Mouse (Mus musculus) liver, embryonic 14.5 days (tissue): ENCODE measurements around the gene Psme4. TPM values are rescaled to one million over a fixed set of nuclear protein-coding genes. Genes with fewer than 3 reads are reported as not detected.
A peak's percentile ranks its signal among the peaks of the same experiment; 100 is the strongest.
"Not testable (repeated sequence)": the region's sequence is repeated elsewhere in the genome, so short reads cannot be mapped to it uniquely, and the experiment has no call there.

Source experiments
- ATAC-seq: fragments of 200-750 bp; cut with Nextera tagmentation; 2 replicates; pipeline ENCODE4 v1.8.0; 2017; ENCODE audit warnings: moderate number of reproducible peaks, mild to moderate bottlenecking, moderate library complexity; ENCODE audit not compliant: insufficient read depth
- DNase-seq, 3 experiments: peaks; one replicate each; pipeline ENCODE4 v3.0.0-alpha.2; 2012 to 2013; ENCODE audit warnings: low read depth in 3 of 3, low spot score in 3 of 3
- H3K27ac ChIP-seq: fragments of 300-500 bp; sonication (generic); 2 replicates; pipeline ENCODE4 v1.5.1; 2014; ENCODE audit warnings: moderate library complexity, mild to moderate bottlenecking, control low read depth, inconsistent platforms
- H3K27me3 ChIP-seq: fragments of 300-500 bp; sonication (generic); 2 replicates; pipeline ENCODE4 v1.6.1; 2014; ENCODE audit warnings: mild to moderate bottlenecking, low read length, moderate library complexity; ENCODE audit not compliant: control insufficient read depth, insufficient read depth
- H3K36me3 ChIP-seq: fragments of 300-500 bp; sonication (generic); replicated peaks from 2 replicates; pipeline ENCODE4 v1.6.1; 2014; ENCODE audit warnings: low read depth; ENCODE audit not compliant: control insufficient read depth, insufficient read depth
- H3K4me1 ChIP-seq, 2 experiments: fragments of 200-500 bp in 1 of 2; fragments of 300-500 bp in 1 of 2; sonication (generic) in 1 of 2; replicated peaks; 2 replicates each; pipeline ENCODE4 v1.6.1; 2012 to 2014; ENCODE audit warnings: antibody characterized with exemption in 1 of 2, inconsistent platforms in 1 of 2, low read length in 1 of 2; ENCODE audit not compliant: control insufficient read depth in 2 of 2, insufficient read depth in 2 of 2
- H3K4me2 ChIP-seq: fragments of 300-500 bp; sonication (generic); 2 replicates; pipeline ENCODE4 v1.6.1; 2014; ENCODE audit warnings: low read depth, mild to moderate bottlenecking, control low read depth, moderate library complexity
- H3K4me3 ChIP-seq, 2 experiments: fragments of 200-500 bp in 1 of 2; fragments of 300-500 bp in 1 of 2; sonication (generic) in 1 of 2; 2 replicates each; pipeline ENCODE4 v1.5.1; 2012 to 2014; ENCODE audit warnings: low read depth in 2 of 2, low read length in 2 of 2, mild to moderate bottlenecking in 2 of 2, control low read depth in 1 of 2, inconsistent platforms in 1 of 2, moderate library complexity in 1 of 2; ENCODE audit not compliant: insufficient read depth in 1 of 2
- H3K9ac ChIP-seq: fragments of 300-500 bp; sonication (generic); replicated peaks from 2 replicates; pipeline ENCODE4 v1.6.1; 2014; ENCODE audit warnings: mild to moderate bottlenecking, control low read depth, moderate library complexity
- H3K9me3 ChIP-seq: fragments of 300-500 bp; sonication (generic); 2 replicates; pipeline ENCODE4 v1.6.1; 2016; ENCODE audit warnings: low read length, mixed read lengths; ENCODE audit not compliant: control insufficient read depth
- CTCF ChIP-seq: IDR thresholded peaks from 2 replicates; pipeline ENCODE4 v1.5.1; 2016; ENCODE audit warnings: antibody characterized with exemption, low read depth, control low read depth
- EP300 ChIP-seq: IDR thresholded peaks from 2 replicates; pipeline ENCODE4 v1.6.1; 2016; ENCODE audit warnings: antibody characterized with exemption, low read depth
- WGBS: fragments of 180-500 bp; shearing (Covaris S2); extraction: QIAGEN DNeasy Blood & Tissue Kit; methylation state at CpG from one replicate; pipeline ENCODE4 v1.1.7; 2014; ENCODE audit not compliant: insufficient replicate concordance; 5-methylcytosine and 5-hydroxymethylcytosine counted together
- polyA plus RNA-seq, 2 experiments: library from polyadenylated mRNA; depleted of rRNA in 1 of 2; stranded (reverse) in 1 of 2; unstranded in 1 of 2; fragments of >200 nt; fragmentation: Nextera tagmentation in 1 of 2; extraction: Ambion mirVana in 1 of 2; gene quantifications; 2 replicates each; pipeline versions ENCODE4 v1.2.1 to v1.2.3; 2012 to 2014

The Psme4 gene
- polyA plus RNA-seq, 2 experiments, result 12.8 to 15.1 TPM

GRCm38 (mm10) chr11:30748938-30749337, 22.6 kb upstream of the Psme4 start:
- ATAC-seq (no peak), DNase-seq (no peak)
- Histone ChIP-seq H3K4me2 (no peak overlapping the region), H3K9ac (no peak overlapping the region), H3K36me3 (no peaks in the 10 kb centered on the region), H3K27ac (no peak overlapping the region), H3K27me3 (no peaks in the 10 kb centered on the region; the same call in 1 of the 2 replicates), H3K9me3 (no peaks in the 10 kb centered on the region), H3K4me3 (no peak overlapping the region), H3K4me1 (no peaks in the 10 kb centered on the region)
- 52% methylated on average over 3 of the region's 3 CpGs for WGBS
- TF ChIP-seq EP300, result no peak
- no peak for TF ChIP-seq CTCF

DNA sequence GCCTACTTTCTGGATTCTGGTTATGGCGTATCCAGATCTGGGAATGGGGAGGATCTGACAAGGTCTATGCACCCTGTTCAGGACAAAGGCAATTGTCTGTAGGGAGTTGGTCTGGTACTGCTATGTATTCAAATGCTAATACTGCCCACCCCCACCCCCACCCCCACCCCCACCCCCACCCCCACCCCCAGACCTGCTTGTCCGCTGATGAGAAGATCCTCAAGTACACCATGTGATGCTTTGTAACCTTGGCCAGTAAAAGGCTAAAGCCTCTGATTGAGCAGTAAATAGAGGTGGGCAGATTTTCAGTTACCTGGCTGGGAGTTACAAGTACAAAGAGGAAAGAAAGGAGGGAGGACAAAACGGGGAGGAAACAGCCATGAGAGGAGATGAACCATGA, 21.9 kb upstream of the Psme4 start:
- Histone ChIP-seq H3K36me3 (no peaks in the 10 kb centered on the region), H3K4me1 (no peaks in the 10 kb centered on the region), H3K9ac (no peak overlapping the region), H3K27me3 (peaks cover 2% of the 10 kb centered on the region), H3K27ac (no peak overlapping the region), H3K4me3 (no peak overlapping the region), H3K4me2 (no peak overlapping the region), H3K9me3 (no peaks in the 10 kb centered on the region)
- DNase-seq (no peak), ATAC-seq (no peak)
- TF ChIP-seq EP300 (no peak), CTCF (no peak)
- WGBS, result 63% methylated on average over 3 of the region's 3 CpGs

DNA sequence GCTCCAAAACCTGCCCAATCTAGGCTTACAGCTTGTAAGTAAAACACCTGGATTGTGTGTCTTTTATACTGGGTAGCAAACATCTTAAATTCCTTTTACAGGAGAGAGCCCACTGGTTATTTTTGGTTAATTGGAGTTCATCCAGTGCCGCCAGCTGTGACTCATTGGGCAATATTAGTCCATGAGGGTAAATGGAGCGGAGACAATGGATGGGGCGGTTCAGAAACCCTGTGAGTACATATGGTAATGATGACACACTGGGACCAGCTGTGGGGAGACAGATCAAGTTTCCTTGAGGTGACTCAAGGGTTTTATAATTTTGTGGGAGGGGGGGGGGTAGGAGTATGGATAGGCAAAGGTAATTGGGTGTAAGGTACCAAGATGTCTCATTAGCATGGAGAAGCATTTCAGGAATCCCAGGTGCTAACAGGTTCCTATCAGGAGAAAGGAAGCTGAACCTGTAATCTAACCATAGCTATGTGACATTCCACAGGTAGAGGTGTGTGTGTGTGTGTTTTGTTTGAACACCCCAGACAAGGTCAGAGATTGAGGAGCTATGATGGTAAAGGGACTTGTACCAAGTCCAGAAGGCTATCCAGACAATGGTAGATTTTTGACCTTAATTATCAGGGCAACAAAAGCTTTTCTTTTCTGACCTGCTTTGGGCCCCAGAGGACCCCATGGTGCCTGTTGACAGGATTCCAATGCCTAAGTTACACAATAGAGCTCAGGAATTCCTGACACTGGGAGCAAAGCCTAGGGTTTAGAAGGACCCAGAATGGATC, 21.3 kb upstream of the Psme4 start:
- H3K27me3 ChIP-seq, result peaks cover 9% of the 10 kb centered on the region
- TF ChIP-seq EP300 (no peak), CTCF (no peak)
- 70% methylated on average over 3 of the region's 3 CpGs for WGBS
- ATAC-seq, result no peak
- H3K4me1 ChIP-seq, result no peaks in the 10 kb centered on the region
- H3K9me3 ChIP-seq, result no peaks in the 10 kb centered on the region
- H3K4me2 ChIP-seq, result no peak overlapping the region
- H3K9ac ChIP-seq, result no peak overlapping the region
- no peak overlapping the region for H3K27ac ChIP-seq
- H3K4me3 ChIP-seq, result no peak overlapping the region
- no peaks in the 10 kb centered on the region for H3K36me3 ChIP-seq
- DNase-seq, result no peak

- H3K27me3 ChIP-seq, result peaks cover 16% of the 10 kb centered on the region
- no peak overlapping the region for H3K27ac ChIP-seq
- DNase-seq, result no peak
- no peak for ATAC-seq
- no peaks in the 10 kb centered on the region for H3K36me3 ChIP-seq
- H3K9ac ChIP-seq, result no peak overlapping the region
- no peak overlapping the region for H3K4me3 ChIP-seq
- H3K4me2 ChIP-seq, result no peak overlapping the region
- H3K4me1 ChIP-seq, result no peaks in the 10 kb centered on the region
- H3K9me3 ChIP-seq, result no peaks in the 10 kb centered on the region
- TF ChIP-seq CTCF (no peak), EP300 (no peak)
- 62% methylated on average over 3 of the region's 3 CpGs for WGBS
Measured at GRCm38 (mm10) chr11:30752956-30753355, 18.6 kb upstream of the Psme4 start.

GRCm38 (mm10) chr11:30754486-30754854, 17.1 kb upstream of the Psme4 start:
- 54% methylated on average over 4 of the region's 4 CpGs for WGBS
- not testable (repeated sequence) for H3K4me3 ChIP-seq, H3K9me3 ChIP-seq, H3K9ac ChIP-seq, DNase-seq, H3K27ac ChIP-seq, ATAC-seq, H3K36me3 ChIP-seq, H3K4me1 ChIP-seq
- Histone ChIP-seq H3K27me3 (peaks cover 16% of the 10 kb centered on the region), H3K4me2 (peak overlapping the region; percentile 33; the same call in 1 of the 2 replicates)
